Mouse (Mus musculus): Measurements from ENCODE around the gene Atrnl1.

DNA sequence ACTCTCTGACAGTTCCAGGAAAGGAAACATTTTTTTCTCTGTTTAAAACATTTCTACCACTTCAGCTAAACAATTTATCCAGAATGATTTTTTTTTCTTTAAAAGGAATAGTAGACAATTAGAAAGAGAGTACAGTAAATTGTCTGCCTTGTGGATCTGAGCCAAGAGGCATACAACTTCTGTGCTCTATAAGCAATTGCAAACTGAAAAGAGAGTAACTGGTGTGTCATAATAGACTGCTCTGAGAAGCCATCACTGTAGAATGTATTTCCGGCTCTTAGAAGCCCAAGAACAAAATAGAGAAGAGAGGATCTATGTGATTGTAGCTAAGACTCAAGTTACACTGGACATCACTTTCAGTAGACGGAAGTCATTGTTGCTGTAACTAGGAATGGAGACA lies 458.1 kb downstream of the Atrnl1 start:
- TF ChIP-seq POLR2A (IDR thresholded peaks at IDR 0.05; ENCODE audit: insufficient read depth, low read length) (no peak), CTCF (IDR thresholded peaks at IDR 0.05; ENCODE audit: low read depth, low read length) (no peak), EP300 (IDR thresholded peaks at IDR 0.05; ENCODE audit: insufficient read depth, low read depth, low read length) (no peak)
